Mouse (Mus musculus): Measurements from ENCODE around the gene Elovl6. TPM values are rescaled to one million over a fixed set of nuclear protein-coding genes. Genes with fewer than 3 reads are reported as not detected.

Elovl6 gene
- polyA plus RNA-seq, 1 experiment from 2014 or later, result 39.9 TPM

DNA sequence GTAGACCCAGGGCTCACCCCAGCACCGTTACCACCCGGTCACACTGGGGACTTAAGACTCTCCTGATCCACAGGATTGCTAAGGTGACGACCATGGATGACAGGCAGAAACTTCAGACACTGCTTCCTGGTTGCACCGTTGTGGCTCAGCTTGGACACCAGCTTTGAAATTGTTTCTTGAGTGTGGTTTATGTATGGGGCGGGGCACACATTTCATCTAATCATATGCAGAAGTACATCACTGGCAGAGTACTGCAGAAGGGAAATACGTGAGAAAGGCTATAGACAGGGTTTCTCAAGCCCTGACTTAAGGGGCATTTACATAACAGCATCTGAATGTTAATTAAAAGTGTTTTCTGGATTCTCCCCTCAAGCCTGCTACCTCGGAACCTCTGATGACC is 81.6 kb downstream of the Elovl6 start:
- no peaks in the 10 kb centered on the region for H3K9me3 ChIP-seq
- H3K4me1 ChIP-seq, result peaks cover 28% of the 10 kb centered on the region
- H3K4me2 ChIP-seq, result no peak overlapping the region
- H3K27ac ChIP-seq, result no peak overlapping the region; the same call in 1 of the 2 replicates
- 56% methylated on average over 7 of the region's 7 CpGs for WGBS
- H3K27me3 ChIP-seq, result no peaks in the 10 kb centered on the region
- no peak overlapping the region for H3K9ac ChIP-seq
- H3K36me3 ChIP-seq, result peaks cover 15% of the 10 kb centered on the region
- no peak overlapping the region for H3K4me3 ChIP-seq
- ATAC-seq (ENCODE audit: insufficient number of reproducible peaks, insufficient read depth, low FRiP score, low TSS enrichment, low read depth), result no peak

DNA sequence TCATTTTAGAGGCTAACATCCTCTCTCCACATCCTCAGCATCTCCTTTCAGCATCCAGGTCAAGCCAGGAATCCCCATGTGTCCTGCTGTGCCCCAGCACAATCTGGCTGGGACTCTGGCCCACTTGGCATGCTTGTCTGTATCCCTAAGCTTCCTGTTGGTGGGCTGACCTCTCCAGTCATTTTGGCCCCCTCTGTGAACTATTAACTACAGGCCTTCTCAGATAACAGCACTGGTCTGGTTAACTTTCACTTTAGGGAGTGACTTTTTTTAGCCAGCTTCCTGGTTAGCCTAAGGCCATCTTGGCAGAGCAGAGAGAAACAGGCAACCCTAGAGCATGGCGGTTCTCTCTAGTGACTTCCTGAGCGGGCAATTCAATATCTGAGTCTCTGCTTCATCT is 82.1 kb downstream of the Elovl6 start:
- Histone ChIP-seq H3K36me3 (peaks cover 17% of the 10 kb centered on the region), H3K4me2 (no peak overlapping the region), H3K27me3 (no peaks in the 10 kb centered on the region), H3K9me3 (no peaks in the 10 kb centered on the region), H3K4me3 (no peak overlapping the region), H3K27ac (peak overlapping the region; percentile 28; the same call in 1 of the 2 replicates), H3K9ac (no peak overlapping the region), H3K4me1 (peaks cover 23% of the 10 kb centered on the region)
- WGBS, result 35% methylated on average over 2 of the region's 2 CpGs
- ATAC-seq (ENCODE audit: insufficient number of reproducible peaks, insufficient read depth, low FRiP score, low TSS enrichment, low read depth), result no peak

DNA sequence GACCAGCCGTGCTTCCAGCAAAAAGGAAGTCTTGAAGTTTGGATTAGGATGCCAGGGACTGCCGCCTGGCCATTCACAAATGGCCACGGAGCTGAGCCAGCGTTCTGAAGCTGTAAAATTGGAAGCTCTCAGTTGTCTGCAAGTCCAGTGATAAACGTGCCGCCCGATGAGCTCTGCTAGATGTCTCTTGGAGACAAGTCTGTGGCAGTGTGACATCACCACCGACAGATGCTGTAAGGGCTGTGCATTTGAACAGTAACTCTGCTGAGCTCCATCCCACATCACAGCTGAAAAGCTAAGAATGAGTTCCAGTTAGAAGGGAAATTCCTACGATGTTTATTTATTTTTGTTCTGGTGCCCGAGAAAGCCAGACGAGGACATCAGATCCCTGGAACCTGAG is 85.3 kb downstream of the Elovl6 start:
- no peak overlapping the region for H3K4me3 ChIP-seq
- H3K9me3 ChIP-seq, result no peaks in the 10 kb centered on the region
- no peak for ATAC-seq (ENCODE audit: insufficient number of reproducible peaks, insufficient read depth, low FRiP score, low TSS enrichment, low read depth)
- no peak overlapping the region for H3K4me2 ChIP-seq
- 89% methylated on average over 11 of the region's 11 CpGs for WGBS
- H3K4me1 ChIP-seq, result peaks cover 23% of the 10 kb centered on the region
- H3K36me3 ChIP-seq, result peaks cover 13% of the 10 kb centered on the region
- H3K27ac ChIP-seq, result no peak overlapping the region
- no peaks in the 10 kb centered on the region for H3K27me3 ChIP-seq
- no peak overlapping the region for H3K9ac ChIP-seq

DNA sequence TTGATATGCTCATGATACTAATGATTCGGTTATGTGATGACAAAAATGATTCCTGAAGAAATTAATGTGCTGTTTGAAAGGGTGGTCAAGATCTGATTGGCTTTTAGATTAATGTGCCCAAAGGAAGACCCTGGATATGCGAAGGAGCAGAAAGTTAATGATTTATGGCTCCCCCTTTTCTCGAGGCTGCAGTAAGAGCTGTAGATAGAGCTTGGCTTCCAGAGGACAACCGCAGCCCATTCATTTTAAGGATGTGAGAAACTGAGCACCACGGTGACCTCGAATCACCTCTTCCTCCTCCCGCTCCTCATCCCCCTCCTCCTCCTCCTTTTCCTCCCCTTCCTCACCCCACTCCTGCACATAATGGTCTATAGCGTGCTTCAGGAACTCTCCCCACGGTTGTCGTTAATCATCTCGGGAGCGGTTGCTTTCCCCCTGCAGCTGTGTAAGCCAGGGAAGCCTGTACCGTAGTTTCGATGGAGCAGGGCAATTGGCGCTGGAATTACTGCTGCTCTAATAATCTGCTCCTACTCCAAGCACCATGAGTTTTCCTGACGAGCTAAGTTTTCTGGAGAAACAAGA is 87.1 kb downstream of the Elovl6 start:
- WGBS, result 79% methylated on average over 16 of the region's 16 CpGs
- ATAC-seq (ENCODE audit: insufficient number of reproducible peaks, insufficient read depth, low FRiP score, low TSS enrichment, low read depth), result no peak
- H3K9ac ChIP-seq, result no peak overlapping the region
- H3K4me2 ChIP-seq, result no peak overlapping the region
- H3K4me3 ChIP-seq, result no peak overlapping the region
- H3K4me1 ChIP-seq, result peaks cover 10% of the 10 kb centered on the region
- H3K9me3 ChIP-seq, result no peaks in the 10 kb centered on the region
- peaks cover 13% of the 10 kb centered on the region for H3K36me3 ChIP-seq
- no peak overlapping the region for H3K27ac ChIP-seq
- H3K27me3 ChIP-seq, result no peaks in the 10 kb centered on the region

DNA sequence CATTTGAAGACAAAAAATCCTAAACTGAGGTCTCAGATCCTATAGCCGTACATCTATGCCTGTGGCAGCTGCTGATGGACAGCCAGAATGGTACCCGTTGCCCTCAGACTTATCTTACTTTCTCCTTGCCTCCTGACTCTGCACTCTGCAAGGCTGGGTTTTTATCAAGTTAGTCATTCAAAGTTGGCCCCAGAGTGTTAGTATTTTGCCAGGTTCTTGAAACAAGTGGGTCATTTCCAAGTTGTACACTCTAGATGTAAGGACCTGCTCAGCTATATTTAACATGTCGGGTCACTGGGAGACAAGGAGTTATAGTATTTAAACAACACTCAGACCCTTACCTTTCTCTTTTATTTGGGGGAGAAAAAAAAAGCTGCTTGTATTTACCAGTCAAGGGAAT is 88.6 kb downstream of the Elovl6 start:
- Histone ChIP-seq H3K9ac (no peak overlapping the region), H3K4me2 (no peak overlapping the region), H3K4me1 (0 out of 2 replicates have a peak, but pooled peaks cover 9% of the 10 kb centered on the region), H3K9me3 (no peaks in the 10 kb centered on the region), H3K27me3 (no peaks in the 10 kb centered on the region), H3K4me3 (no peak overlapping the region), H3K27ac (no peak overlapping the region), H3K36me3 (peaks cover 13% of the 10 kb centered on the region)
- no peak for ATAC-seq (ENCODE audit: insufficient number of reproducible peaks, insufficient read depth, low FRiP score, low TSS enrichment, low read depth)
- 86% methylated on average over 3 of the region's 3 CpGs for WGBS

DNA sequence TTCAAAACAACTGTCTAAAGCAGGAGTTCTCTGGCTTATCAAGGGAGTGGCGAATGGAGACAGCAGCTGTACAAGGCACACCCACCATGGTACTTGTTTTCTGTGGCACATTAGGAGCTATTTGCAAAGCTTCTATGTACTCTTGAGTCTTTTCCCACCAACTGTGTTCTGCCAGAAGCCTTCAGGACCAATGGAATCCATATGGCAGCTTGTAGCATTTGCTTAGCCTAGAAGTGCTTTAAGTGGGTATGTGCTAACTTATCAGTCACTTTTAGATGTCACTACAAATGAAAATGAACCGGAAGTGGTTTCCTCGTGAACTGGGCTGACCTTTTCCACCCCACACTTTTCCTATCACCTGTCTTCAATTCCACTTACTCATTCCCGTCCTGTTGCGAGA is 89.1 kb downstream of the Elovl6 start:
- Histone ChIP-seq H3K9me3 (no peaks in the 10 kb centered on the region), H3K4me1 (0 out of 2 replicates have a peak, but pooled peaks cover 9% of the 10 kb centered on the region), H3K9ac (no peak overlapping the region), H3K4me3 (no peak overlapping the region), H3K27me3 (no peaks in the 10 kb centered on the region), H3K36me3 (peaks cover 13% of the 10 kb centered on the region), H3K27ac (no peak overlapping the region; the same call in 1 of the 2 replicates), H3K4me2 (no peak overlapping the region)
- 44% methylated on average over 5 of the region's 5 CpGs for WGBS
- no peak for ATAC-seq (ENCODE audit: insufficient number of reproducible peaks, insufficient read depth, low FRiP score, low TSS enrichment, low read depth)

DNA sequence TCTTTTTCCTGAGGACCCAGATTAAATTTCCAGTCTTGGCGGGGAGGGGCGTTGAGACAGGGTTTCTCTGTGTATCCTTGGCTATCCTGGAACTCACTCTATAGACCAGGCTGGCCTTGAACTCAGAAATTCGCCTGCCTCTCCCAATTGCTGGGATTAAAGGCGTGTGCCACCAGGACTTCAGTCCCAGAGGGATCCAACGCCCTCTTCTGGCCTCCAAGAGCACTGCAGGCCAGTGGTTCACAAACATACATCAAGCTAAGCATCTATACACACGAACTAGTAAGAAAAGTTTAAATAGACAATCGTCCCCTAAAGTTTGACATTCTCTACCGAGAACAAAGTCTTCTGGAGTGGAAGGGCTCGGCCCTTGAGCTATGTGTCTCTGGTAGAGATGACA is 90.0 kb downstream of the Elovl6 start:
- H3K36me3 ChIP-seq, result peaks cover 13% of the 10 kb centered on the region
- no peak for ATAC-seq (ENCODE audit: insufficient number of reproducible peaks, insufficient read depth, low FRiP score, low TSS enrichment, low read depth)
- H3K4me1 ChIP-seq, result 0 out of 2 replicates have a peak, but pooled peaks cover 9% of the 10 kb centered on the region

DNA sequence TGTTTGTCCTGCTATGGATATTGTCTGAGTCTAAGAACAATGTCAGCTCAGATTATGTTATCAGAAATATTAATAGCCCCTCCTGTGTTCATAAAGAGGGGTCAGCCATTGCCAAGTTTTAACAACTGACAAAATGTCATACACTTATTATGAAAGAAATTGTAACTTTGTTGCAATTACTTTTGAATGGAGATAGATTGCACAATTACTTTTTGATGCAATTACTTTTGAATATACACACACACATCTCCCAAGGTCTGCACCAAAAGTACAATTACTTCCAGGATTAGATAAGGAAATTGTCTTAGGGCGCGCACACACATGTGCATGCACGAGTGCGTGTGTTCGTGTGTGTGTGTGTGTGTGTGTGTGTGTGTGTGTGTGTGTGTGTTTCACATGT is 90.5 kb downstream of the Elovl6 start:
- 91% methylated on average over 5 of the region's 5 CpGs for WGBS
- Histone ChIP-seq H3K4me2 (no peak overlapping the region), H3K9me3 (no peaks in the 10 kb centered on the region), H3K36me3 (peaks cover 14% of the 10 kb centered on the region), H3K4me3 (no peak overlapping the region), H3K27ac (no peak overlapping the region), H3K27me3 (no peaks in the 10 kb centered on the region), H3K4me1 (0 out of 2 replicates have a peak, but pooled peaks cover 9% of the 10 kb centered on the region), H3K9ac (no peak overlapping the region)
- ATAC-seq (ENCODE audit: insufficient number of reproducible peaks, insufficient read depth, low FRiP score, low TSS enrichment, low read depth), result no peak

More for the DNA sequence above, 90.0 kb downstream of the Elovl6 start:
- H3K27ac ChIP-seq, result no peak overlapping the region
- H3K4me3 ChIP-seq, result no peak overlapping the region
- no peaks in the 10 kb centered on the region for H3K27me3 ChIP-seq
- H3K9ac ChIP-seq, result no peak overlapping the region
- H3K4me2 ChIP-seq, result no peak overlapping the region
- 65% methylated on average over 9 of the region's 9 CpGs for WGBS
- no peaks in the 10 kb centered on the region for H3K9me3 ChIP-seq

DNA sequence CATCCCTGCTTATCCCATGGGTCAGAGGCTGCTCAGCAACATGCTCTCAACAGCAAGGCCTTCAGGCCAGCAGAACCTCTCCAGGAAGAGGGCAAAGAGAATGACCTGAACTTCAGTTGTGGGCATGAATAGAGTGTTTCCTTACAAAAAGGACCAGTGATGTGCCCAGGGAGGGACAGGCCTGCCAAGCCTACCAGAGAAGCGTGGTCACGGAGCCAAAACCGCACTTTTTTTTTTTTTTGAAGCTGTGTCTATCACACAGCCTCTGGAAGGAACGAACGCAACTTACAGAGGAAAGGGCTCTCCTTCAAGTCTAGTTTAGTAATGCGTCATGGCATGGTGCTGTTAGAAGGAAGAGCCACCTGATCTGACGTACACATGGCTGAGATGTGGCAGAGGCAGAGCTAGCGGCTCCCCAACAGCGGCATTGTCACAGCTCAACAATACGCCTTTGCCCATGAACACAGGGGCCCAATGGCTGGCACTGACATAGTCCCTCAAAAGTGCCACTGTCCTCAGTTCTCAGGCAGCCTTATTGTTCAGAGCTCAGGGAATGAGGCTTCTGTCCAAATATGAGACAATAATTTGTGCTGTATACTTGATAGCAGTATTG is 92.1 kb downstream of the Elovl6 start:
- 95% methylated on average over 10 of the region's 10 CpGs for WGBS
- H3K4me3 ChIP-seq, result no peak overlapping the region

DNA sequence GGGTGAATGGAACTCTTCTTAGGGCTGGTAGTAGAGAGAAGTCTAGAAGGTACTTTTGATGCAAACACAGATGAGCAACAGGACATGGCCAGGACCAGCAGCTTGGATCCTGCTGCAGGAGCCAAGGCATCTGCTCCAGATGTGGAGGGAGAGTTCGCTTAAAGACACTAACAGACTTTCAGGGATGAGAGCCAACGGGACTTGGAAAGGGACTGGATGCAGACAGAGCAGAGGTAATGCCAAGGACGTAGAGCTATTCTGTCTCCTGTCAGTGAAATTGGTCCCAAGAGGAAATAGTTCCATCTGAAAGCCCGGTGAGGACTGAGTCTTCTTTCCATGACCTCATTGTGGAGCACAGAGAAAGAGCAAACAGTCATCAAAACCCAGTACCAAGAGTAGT is 95.1 kb downstream of the Elovl6 start:
- no peaks in the 10 kb centered on the region for H3K9me3 ChIP-seq
- H3K27ac ChIP-seq, result no peak overlapping the region
- peaks cover 18% of the 10 kb centered on the region; the same call in 1 of the 2 replicates for H3K36me3 ChIP-seq
- no peaks in the 10 kb centered on the region for H3K4me1 ChIP-seq
- H3K4me3 ChIP-seq, result no peak overlapping the region
- no peaks in the 10 kb centered on the region for H3K27me3 ChIP-seq
- 91% methylated on average over 4 of the region's 4 CpGs for WGBS
- H3K9ac ChIP-seq, result no peak overlapping the region
- H3K4me2 ChIP-seq, result no peak overlapping the region
- ATAC-seq (ENCODE audit: insufficient number of reproducible peaks, insufficient read depth, low FRiP score, low TSS enrichment, low read depth), result no peak

More for the DNA sequence above, 92.1 kb downstream of the Elovl6 start:
- Histone ChIP-seq H3K36me3 (peaks cover 2% of the 10 kb centered on the region; the same call in 1 of the 2 replicates), H3K9me3 (no peaks in the 10 kb centered on the region), H3K4me2 (no peak overlapping the region), H3K9ac (no peak overlapping the region), H3K27me3 (no peaks in the 10 kb centered on the region), H3K27ac (no peak overlapping the region), H3K4me1 (0 out of 2 replicates have a peak, but pooled peaks cover 9% of the 10 kb centered on the region)
- ATAC-seq (ENCODE audit: insufficient number of reproducible peaks, insufficient read depth, low FRiP score, low TSS enrichment, low read depth), result no peak

DNA sequence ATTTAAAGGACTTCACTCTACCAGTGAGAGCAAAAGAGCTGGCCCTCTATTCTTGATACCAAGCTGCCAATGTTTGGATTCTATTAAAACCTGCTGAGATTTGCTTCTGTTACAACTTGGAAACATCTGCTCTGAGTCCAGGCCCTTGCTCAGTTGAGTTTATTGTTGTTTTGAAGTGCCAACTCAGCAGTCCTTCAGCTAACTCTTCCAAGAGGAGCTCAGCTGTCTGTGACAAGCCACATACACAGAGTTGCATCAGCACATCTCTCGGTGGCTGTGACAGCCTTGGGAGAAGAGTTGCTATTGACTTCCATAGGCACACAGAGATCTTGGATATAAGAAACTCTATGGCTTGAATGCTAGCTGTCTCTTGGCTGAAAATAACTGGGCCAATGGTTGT is 98.9 kb downstream of the Elovl6 start:
- WGBS, result 69% methylated on average over 1 of the region's 1 CpGs
- no peak for ATAC-seq (ENCODE audit: insufficient number of reproducible peaks, insufficient read depth, low FRiP score, low TSS enrichment, low read depth)
- Histone ChIP-seq H3K27ac (no peak overlapping the region), H3K4me1 (no peaks in the 10 kb centered on the region), H3K27me3 (no peaks in the 10 kb centered on the region), H3K36me3 (peaks cover 25% of the 10 kb centered on the region; the same call in 1 of the 2 replicates), H3K4me2 (no peak overlapping the region), H3K9ac (no peak overlapping the region), H3K9me3 (no peaks in the 10 kb centered on the region), H3K4me3 (no peak overlapping the region)

DNA sequence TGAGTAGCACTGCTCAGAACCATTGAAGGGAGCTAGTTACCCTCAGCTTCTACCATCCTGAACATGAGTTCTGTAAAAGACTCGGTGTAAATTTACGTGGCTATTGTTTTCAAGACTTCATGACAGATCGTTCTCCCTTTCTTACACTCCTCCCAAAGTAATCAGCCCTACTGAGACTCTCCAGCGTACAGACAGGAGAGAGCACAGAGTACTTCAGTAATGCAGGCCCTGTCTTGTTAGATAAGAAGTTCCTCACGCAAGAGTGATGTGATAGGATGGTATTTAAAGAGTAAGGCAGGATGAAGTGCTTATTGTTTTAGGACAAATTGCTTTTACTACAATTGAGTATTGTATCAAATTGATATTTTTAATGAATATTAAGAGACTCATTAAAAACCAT is 99.7 kb downstream of the Elovl6 start:
- ATAC-seq (ENCODE audit: insufficient number of reproducible peaks, insufficient read depth, low FRiP score, low TSS enrichment, low read depth), result no peak
- Histone ChIP-seq H3K27ac (no peak overlapping the region), H3K9me3 (no peaks in the 10 kb centered on the region), H3K27me3 (no peaks in the 10 kb centered on the region), H3K4me3 (no peak overlapping the region), H3K4me2 (no peak overlapping the region), H3K36me3 (peaks cover 28% of the 10 kb centered on the region), H3K4me1 (no peaks in the 10 kb centered on the region), H3K9ac (no peak overlapping the region)
- 90% methylated on average over 5 of the region's 5 CpGs for WGBS

Measured in embryonic facial prominence, embryonic 13.5 days (tissue).